Mouse (Mus musculus): ENCODE measurements at regions not wholly inside any gene's neighbourhood (a gene's known extent, or its start where the extent isn't known, plus 50 kb on each side); places are given as distances from the start of the nearest gene placed in this dataset.

- Histone ChIP-seq H3K9me3 (replicated peaks; ENCODE audit: control insufficient read depth, low read length) (no peaks in the 10 kb centered on the region), H3K27me3 (replicated peaks; ENCODE audit: control insufficient read depth, insufficient read depth, low read length) (no peaks in the 10 kb centered on the region), H3K4me2 (ENCODE audit: low read length) (no peak overlapping the region), H3K4me3 (ENCODE audit: low read depth, low read length) (no peak overlapping the region), H3K4me1 (ENCODE audit: control insufficient read depth, insufficient read depth, low read length) (no peaks in the 10 kb centered on the region), H3K36me3 (ENCODE audit: control insufficient read depth, insufficient read depth, low read length) (no peaks in the 10 kb centered on the region), H3K9ac (ENCODE audit: low read length) (no peak overlapping the region), H3K27ac (ENCODE audit: low read depth, low read length) (no peak overlapping the region)
- DNase-seq (ENCODE audit: low spot score) (peak; percentile 15), ATAC-seq (no peak)
- WGBS = 82% methylated on average over 6 of the region's 6 CpGs
Observed at GRCm38 (mm10) chr12:90903991-90904390, 165.8 kb upstream of the Dio2 start.

DNA sequence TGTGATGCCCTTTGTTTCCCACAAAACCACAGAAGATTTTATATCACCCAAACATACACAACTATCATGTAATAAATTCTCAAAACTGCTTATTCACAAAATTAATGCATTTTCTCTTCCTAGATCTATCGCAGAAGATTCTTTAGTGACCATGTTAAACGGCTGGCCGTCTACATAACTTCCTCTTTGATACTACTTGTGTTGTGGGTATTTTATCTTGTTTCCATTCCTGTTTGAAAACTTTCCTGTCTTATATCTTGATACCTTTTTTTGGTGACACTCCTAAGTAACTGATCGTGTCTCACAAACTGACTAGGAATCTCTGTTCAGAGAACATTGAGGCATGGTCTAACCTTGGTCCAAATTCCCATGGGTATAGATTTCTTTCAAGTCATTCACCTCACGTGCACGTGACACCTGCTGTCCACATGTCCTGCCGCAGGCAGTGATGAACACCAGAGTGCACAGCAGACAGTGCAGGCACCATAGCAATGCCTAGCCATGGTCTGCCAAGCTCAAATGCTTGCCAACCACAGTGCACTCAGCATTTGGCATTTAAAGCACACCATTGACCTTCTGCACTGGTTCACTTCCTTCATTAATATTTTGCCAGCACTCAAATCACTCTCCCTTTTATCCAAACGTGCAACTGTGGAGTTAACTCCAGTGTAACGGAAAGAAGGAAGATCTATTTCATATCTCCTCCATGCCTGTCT is 155.6 kb upstream of the Dio2 start:
- Histone ChIP-seq H3K4me3 (ENCODE audit: low read depth, low read length) (no peak overlapping the region), H3K9me3 (replicated peaks; ENCODE audit: control insufficient read depth, low read length) (no peaks in the 10 kb centered on the region), H3K4me2 (ENCODE audit: low read length) (no peak overlapping the region), H3K36me3 (ENCODE audit: control insufficient read depth, insufficient read depth, low read length) (no peaks in the 10 kb centered on the region), H3K27ac (ENCODE audit: low read depth, low read length) (no peak overlapping the region), H3K27me3 (replicated peaks; ENCODE audit: control insufficient read depth, insufficient read depth, low read length) (no peaks in the 10 kb centered on the region), H3K9ac (ENCODE audit: low read length) (no peak overlapping the region), H3K4me1 (ENCODE audit: control insufficient read depth, insufficient read depth, low read length) (no peaks in the 10 kb centered on the region)
- ATAC-seq (no peak), DNase-seq (ENCODE audit: low spot score) (no peak)
- WGBS = 91% methylated on average over 9 of the region's 9 CpGs

DNA sequence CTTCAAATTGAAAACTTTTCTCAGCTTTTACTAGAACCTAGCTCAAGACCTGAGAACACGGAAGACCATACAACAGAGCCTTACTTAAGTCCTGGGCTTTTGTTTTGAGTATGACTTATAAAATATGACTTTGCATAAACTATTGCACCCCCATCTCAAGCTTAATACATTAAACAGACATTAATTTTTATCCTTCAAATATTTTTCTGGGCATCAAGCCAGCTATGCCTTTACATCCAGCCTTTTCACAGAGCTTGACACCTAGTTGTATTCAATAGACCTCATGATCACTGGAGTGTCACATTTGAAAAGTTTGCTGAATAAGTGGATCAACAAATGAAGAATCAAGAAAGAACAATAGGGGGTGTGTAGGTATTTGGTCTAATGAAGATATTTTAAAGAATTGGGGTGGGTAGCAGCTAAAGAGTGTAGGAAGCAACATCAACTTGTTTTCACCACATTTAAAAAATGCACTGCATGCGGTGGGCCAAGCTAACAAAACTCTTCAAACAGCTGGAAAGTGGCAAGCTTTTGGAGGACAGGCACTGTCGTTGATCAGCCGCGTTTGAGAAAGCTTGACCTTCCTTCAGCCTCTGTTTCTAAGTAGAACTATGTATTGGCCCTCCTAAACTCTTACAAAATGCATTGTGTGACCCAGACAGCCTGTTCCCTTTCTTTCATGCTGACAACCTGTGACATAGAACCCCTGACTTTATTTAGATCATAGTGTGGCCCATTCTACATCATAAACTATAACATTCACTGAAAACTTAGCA is 138.2 kb upstream of the Dio2 start:
- H3K9ac ChIP-seq (ENCODE audit: low read length) = no peak overlapping the region
- no peaks in the 10 kb centered on the region for H3K4me1 ChIP-seq (ENCODE audit: control insufficient read depth, insufficient read depth, low read length)
- ATAC-seq (no peak), DNase-seq (ENCODE audit: low spot score) (no peak)
- no peak overlapping the region for H3K4me2 ChIP-seq (ENCODE audit: low read length)
- no peaks in the 10 kb centered on the region for H3K9me3 ChIP-seq (replicated peaks; ENCODE audit: control insufficient read depth, low read length)
- H3K4me3 ChIP-seq (ENCODE audit: low read depth, low read length) = no peak overlapping the region
- H3K36me3 ChIP-seq (ENCODE audit: control insufficient read depth, insufficient read depth, low read length) = no peaks in the 10 kb centered on the region
- H3K27me3 ChIP-seq (replicated peaks; ENCODE audit: control insufficient read depth, insufficient read depth, low read length) = no peaks in the 10 kb centered on the region
- H3K27ac ChIP-seq (ENCODE audit: low read depth, low read length) = no peak overlapping the region
- WGBS = 88% methylated on average over 5 of the region's 5 CpGs

DNA sequence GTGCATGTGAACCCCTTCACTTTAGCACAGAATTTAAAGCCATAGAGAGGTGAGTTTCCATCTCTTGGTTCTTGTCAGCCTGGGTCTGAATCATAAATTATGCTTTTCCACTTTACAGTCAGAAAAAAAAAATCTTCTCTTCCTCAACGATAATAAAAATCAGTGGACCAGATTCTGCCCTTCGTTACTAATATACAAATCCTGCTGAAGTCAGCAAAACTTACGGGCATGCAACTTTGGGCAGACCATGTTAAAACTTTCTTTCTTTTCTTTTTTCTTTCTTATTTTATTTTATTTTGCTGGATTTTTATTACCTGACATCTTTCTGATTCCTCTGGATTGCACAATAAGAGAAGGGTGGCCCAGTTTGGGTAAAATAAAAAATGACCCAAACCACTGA is 136.6 kb upstream of the Dio2 start:
- Histone ChIP-seq H3K4me2 (ENCODE audit: low read length) (no peak overlapping the region), H3K27ac (ENCODE audit: low read depth, low read length) (no peak overlapping the region), H3K4me1 (ENCODE audit: control insufficient read depth, insufficient read depth, low read length) (no peaks in the 10 kb centered on the region), H3K27me3 (replicated peaks; ENCODE audit: control insufficient read depth, insufficient read depth, low read length) (no peaks in the 10 kb centered on the region), H3K4me3 (ENCODE audit: low read depth, low read length) (no peak overlapping the region), H3K9me3 (replicated peaks; ENCODE audit: control insufficient read depth, low read length) (no peaks in the 10 kb centered on the region), H3K9ac (ENCODE audit: low read length) (no peak overlapping the region), H3K36me3 (ENCODE audit: control insufficient read depth, insufficient read depth, low read length) (no peaks in the 10 kb centered on the region)
- WGBS = 96% methylated on average over 3 of the region's 3 CpGs
- DNase-seq (ENCODE audit: low spot score) (no peak), ATAC-seq (no peak)

- H3K9me3 ChIP-seq (replicated peaks; ENCODE audit: control insufficient read depth, low read length) = no peaks in the 10 kb centered on the region
- no peak overlapping the region for H3K4me3 ChIP-seq (ENCODE audit: low read depth, low read length)
- H3K36me3 ChIP-seq (ENCODE audit: control insufficient read depth, insufficient read depth, low read length) = no peaks in the 10 kb centered on the region
- whole genome bisulfite sequencing = 93% methylated on average over 3 of the region's 3 CpGs
- H3K27me3 ChIP-seq (replicated peaks; ENCODE audit: control insufficient read depth, insufficient read depth, low read length) = no peaks in the 10 kb centered on the region
- H3K4me2 ChIP-seq (ENCODE audit: low read length) = no peak overlapping the region
- H3K4me1 ChIP-seq (ENCODE audit: control insufficient read depth, insufficient read depth, low read length) = no peaks in the 10 kb centered on the region
- H3K27ac ChIP-seq (ENCODE audit: low read depth, low read length) = no peak overlapping the region
- H3K9ac ChIP-seq (ENCODE audit: low read length) = no peak overlapping the region
- DNase-seq (ENCODE audit: low spot score) = no peak
- no peak for ATAC-seq
Observed at GRCm38 (mm10) chr12:90873959-90874358, 135.7 kb upstream of the Dio2 start.

GRCm38 (mm10) chr12:90866597-90866996 is 128.4 kb upstream of the Dio2 start:
- DNase-seq (ENCODE audit: low spot score) (no peak), ATAC-seq (no peak)
- H3K9ac ChIP-seq (ENCODE audit: low read length) = no peak overlapping the region
- H3K4me2 ChIP-seq (ENCODE audit: low read length) = no peak overlapping the region
- H3K36me3 ChIP-seq (ENCODE audit: control insufficient read depth, insufficient read depth, low read length) = no peaks in the 10 kb centered on the region
- H3K4me3 ChIP-seq (ENCODE audit: low read depth, low read length) = no peak overlapping the region
- H3K4me1 ChIP-seq (ENCODE audit: control insufficient read depth, insufficient read depth, low read length) = no peaks in the 10 kb centered on the region
- H3K27me3 ChIP-seq (replicated peaks; ENCODE audit: control insufficient read depth, insufficient read depth, low read length) = no peaks in the 10 kb centered on the region
- WGBS = 91% methylated on average over 4 of the region's 4 CpGs
- H3K9me3 ChIP-seq (replicated peaks; ENCODE audit: control insufficient read depth, low read length) = no peaks in the 10 kb centered on the region
- H3K27ac ChIP-seq (ENCODE audit: low read depth, low read length) = no peak overlapping the region

GRCm38 (mm10) chr12:90862632-90863031 is 124.4 kb upstream of the Dio2 start:
- no peak for DNase-seq (ENCODE audit: low spot score)
- 92% methylated on average over 3 of the region's 3 CpGs for WGBS

GRCm38 (mm10) chr12:90857746-90858145 is 119.5 kb upstream of the Dio2 start:
- H3K27ac ChIP-seq (ENCODE audit: low read depth, low read length) = no peak overlapping the region

More at GRCm38 (mm10) chr12:90862632-90863031, 124.4 kb upstream of the Dio2 start:
- no peak overlapping the region for H3K4me3 ChIP-seq (ENCODE audit: low read depth, low read length)
- no peaks in the 10 kb centered on the region for H3K4me1 ChIP-seq (ENCODE audit: control insufficient read depth, insufficient read depth, low read length)
- H3K9me3 ChIP-seq (replicated peaks; ENCODE audit: control insufficient read depth, low read length) = no peaks in the 10 kb centered on the region
- H3K9ac ChIP-seq (ENCODE audit: low read length) = no peak overlapping the region
- H3K36me3 ChIP-seq (ENCODE audit: control insufficient read depth, insufficient read depth, low read length) = no peaks in the 10 kb centered on the region
- no peak overlapping the region for H3K4me2 ChIP-seq (ENCODE audit: low read length)
- H3K27me3 ChIP-seq (replicated peaks; ENCODE audit: control insufficient read depth, insufficient read depth, low read length) = no peaks in the 10 kb centered on the region
- no peak overlapping the region for H3K27ac ChIP-seq (ENCODE audit: low read depth, low read length)
- no peak for ATAC-seq

GRCm38 (mm10) chr12:90810666-90811065 is 72.4 kb upstream of the Dio2 start:
- no peaks in the 10 kb centered on the region for H3K9me3 ChIP-seq (replicated peaks; ENCODE audit: control insufficient read depth, low read length)
- ATAC-seq = no peak
- H3K4me1 ChIP-seq (ENCODE audit: control insufficient read depth, insufficient read depth, low read length) = no peaks in the 10 kb centered on the region
- WGBS = 37% methylated on average over 6 of the region's 6 CpGs
- no peaks in the 10 kb centered on the region for H3K27me3 ChIP-seq (replicated peaks; ENCODE audit: control insufficient read depth, insufficient read depth, low read length)
- H3K4me2 ChIP-seq (ENCODE audit: low read length) = no peak overlapping the region
- DNase-seq (ENCODE audit: low spot score) = peak; percentile 13
- H3K4me3 ChIP-seq (ENCODE audit: low read depth, low read length) = no peak overlapping the region
- H3K36me3 ChIP-seq (ENCODE audit: control insufficient read depth, insufficient read depth, low read length) = no peaks in the 10 kb centered on the region
- H3K9ac ChIP-seq (ENCODE audit: low read length) = no peak overlapping the region
- H3K27ac ChIP-seq (ENCODE audit: low read depth, low read length) = no peak overlapping the region

More at GRCm38 (mm10) chr12:90857746-90858145, 119.5 kb upstream of the Dio2 start:
- ATAC-seq (no peak), DNase-seq (ENCODE audit: low spot score) (no peak)
- no peaks in the 10 kb centered on the region for H3K36me3 ChIP-seq (ENCODE audit: control insufficient read depth, insufficient read depth, low read length)
- H3K9me3 ChIP-seq (replicated peaks; ENCODE audit: control insufficient read depth, low read length) = no peaks in the 10 kb centered on the region
- no peaks in the 10 kb centered on the region for H3K27me3 ChIP-seq (replicated peaks; ENCODE audit: control insufficient read depth, insufficient read depth, low read length)
- H3K4me1 ChIP-seq (ENCODE audit: control insufficient read depth, insufficient read depth, low read length) = no peaks in the 10 kb centered on the region
- WGBS = 76% methylated on average over 3 of the region's 3 CpGs
- H3K9ac ChIP-seq (ENCODE audit: low read length) = no peak overlapping the region
- no peak overlapping the region for H3K4me2 ChIP-seq (ENCODE audit: low read length)
- no peak overlapping the region for H3K4me3 ChIP-seq (ENCODE audit: low read depth, low read length)
